Mouse (Mus musculus): ENCODE data around the gene Ssc4d. TPM values are rescaled to one million over a fixed set of nuclear protein-coding genes. Genes with fewer than 3 reads are reported as not detected.

Gene Ssc4d
- 1.8 TPM for polyA plus RNA-seq (2015; fragmentation: Illumina TruSeq; extraction: RNeasy Lipid Tissue Mini Kit (QIAGEN cat#74804); ENCODE audit: insufficient read depth, low replicate concordance)

DNA sequence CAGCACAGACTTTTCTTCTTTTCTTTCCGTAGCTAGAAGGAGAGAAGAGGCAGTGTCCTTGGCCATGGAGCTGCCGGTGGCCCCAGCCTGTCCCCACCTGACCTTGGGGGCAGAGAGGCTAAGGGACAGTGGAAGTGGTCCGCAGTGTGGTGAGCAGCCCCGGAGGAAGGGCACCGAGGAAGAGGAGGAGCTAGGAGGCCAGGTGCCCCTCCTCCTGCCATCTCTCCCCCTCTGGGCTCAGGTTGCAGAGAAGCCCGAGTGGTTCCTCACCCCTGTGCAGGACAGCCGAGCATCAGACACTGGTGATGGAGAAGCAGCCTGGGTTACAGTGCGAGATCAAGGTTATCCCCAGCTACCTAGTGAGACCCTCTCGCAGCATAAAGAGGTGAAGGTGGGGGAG is at the start of gene Ssc4d:
TSS of gene Ssc4d (minus strand) at position 167 of the 400 bp plus-strand sequence.

DNA sequence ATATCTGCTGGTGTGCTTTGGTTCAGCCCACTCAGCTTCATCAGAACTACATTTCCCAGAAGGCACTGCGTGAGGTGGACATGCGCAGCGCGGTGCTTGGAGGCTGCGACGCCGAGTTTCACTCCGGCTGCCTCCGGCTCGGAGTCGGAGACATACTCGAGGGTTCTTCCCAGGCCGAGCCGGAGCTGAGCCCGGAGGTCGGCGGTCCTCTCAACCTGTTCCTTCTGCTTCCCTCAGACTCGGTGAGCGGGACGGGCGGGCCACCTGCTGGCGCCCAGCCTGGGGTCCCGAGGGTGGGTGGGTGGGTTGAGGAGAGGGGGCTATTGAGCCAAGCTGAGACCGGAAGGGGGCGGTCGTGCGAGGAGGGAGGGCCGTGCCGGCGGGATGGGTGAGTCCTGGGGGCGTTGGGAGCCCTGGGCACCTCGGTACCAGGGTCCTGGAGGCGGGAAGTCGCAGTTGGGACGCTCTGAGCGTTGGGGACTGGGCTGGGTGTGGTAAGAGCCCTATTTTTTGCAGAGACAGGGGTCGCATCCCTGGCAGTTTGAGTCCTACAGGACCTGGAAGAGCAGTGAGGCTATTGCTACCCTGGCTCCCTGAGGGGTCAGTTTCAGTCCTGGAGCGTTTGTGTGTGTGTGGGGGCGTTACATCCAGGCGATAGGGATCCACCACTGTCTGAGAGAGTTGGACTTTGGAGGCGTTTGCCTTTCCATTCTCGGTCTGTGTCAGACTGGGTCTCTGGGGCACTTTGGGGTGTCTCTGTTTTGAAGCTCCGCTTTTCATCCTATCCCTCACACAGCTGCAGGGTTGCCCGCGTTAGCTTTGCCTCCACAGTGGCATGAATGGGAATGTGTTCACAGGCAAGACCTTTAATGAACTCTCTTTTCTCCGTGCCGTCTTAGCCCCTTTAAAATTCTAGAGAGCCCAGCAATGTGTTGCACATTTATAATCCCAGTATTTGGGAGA is 20.7 kb upstream of the Ssc4d start, which contains the start of gene Dtx2:
TSS of gene Dtx2 (plus strand) at position 76 of the 963 bp plus-strand sequence.

DNA sequence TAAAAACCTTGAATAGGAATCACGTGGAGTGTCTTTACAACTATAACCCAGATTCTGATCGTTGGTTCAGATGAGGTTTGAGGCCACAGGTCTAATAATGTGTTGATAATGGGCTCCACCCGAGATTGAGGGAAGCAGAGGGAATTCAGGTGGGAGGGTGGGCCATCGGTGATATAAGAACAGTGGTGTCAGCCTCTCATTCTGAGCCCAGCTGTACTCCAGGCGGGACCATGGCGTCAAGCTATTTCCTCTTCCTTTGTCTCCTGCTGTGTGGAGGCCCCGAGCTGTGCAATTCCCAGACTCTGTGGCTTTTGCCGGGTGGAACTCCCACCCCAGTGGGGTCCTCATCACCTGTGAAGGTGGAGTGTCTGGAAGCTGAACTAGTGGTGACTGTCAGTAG is 5.6 kb upstream of the Ssc4d start, which contains the start of gene Zp3:
TSS of gene Zp3 (plus strand) at position 196 of the 400 bp plus-strand sequence.

DNA sequence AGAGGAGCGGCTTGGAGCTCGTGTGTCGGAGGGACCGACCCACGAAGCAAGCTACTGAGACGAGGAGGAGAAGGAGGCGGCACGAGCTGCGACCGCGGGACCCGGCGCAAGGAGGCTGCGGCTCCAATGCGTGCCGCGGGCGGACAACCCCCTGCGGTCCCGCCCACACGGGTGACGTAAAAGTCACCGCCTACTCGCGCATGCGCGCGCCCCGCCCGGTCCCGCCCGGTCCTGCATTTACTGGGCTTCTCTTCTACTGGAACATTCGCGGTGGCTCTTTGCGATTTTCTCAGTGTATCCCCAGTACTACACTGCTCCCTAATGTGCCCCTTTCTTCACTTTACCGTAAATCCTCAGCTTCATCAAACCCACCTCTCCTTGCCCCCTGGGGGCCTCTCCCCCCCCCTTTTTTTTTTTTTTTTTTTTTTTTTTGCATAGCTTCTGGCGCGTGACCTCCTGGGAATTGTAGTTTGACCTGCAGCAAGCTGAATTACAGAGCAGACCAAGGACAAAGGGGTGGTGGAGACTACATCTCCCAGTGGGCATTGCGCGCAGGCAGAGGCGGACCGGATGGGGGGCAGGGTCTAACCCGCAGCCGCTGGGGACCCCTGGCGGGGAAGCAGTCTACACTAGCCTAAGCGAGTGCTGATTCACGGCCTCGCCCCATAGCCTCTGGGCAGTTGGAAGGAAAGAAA is 39.7 kb downstream of the Ssc4d start, which contains the start of gene Ywhag:
TSS of gene Ywhag (minus strand) at position 136 of the 695 bp plus-strand sequence.

Other genes with a start within 250 kb of the Ssc4d start
- gene Tmem120a, start 230.1 kb downstream of the Ssc4d start, polyA plus RNA-seq (2015; fragmentation: Illumina TruSeq; extraction: RNeasy Lipid Tissue Mini Kit (QIAGEN cat#74804); ENCODE audit: insufficient read depth, low replicate concordance) = 8.9 TPM
- gene Styxl1, start 196.1 kb downstream of the Ssc4d start, polyA plus RNA-seq (2015; fragmentation: Illumina TruSeq; extraction: RNeasy Lipid Tissue Mini Kit (QIAGEN cat#74804); ENCODE audit: insufficient read depth, low replicate concordance) = 0.43 TPM
- 139 TPM for gene Mdh2, start 196.1 kb downstream of the Ssc4d start, polyA plus RNA-seq (2015; fragmentation: Illumina TruSeq; extraction: RNeasy Lipid Tissue Mini Kit (QIAGEN cat#74804); ENCODE audit: insufficient read depth, low replicate concordance)
- gene Srrm3, start 167.6 kb downstream of the Ssc4d start, polyA plus RNA-seq (2015; fragmentation: Illumina TruSeq; extraction: RNeasy Lipid Tissue Mini Kit (QIAGEN cat#74804); ENCODE audit: insufficient read depth, low replicate concordance) = not detected
- 4.7 TPM for gene Hspb1, start 86.6 kb downstream of the Ssc4d start, polyA plus RNA-seq (2015; fragmentation: Illumina TruSeq; extraction: RNeasy Lipid Tissue Mini Kit (QIAGEN cat#74804); ENCODE audit: insufficient read depth, low replicate concordance)
- gene Ywhag, start 39.9 kb downstream of the Ssc4d start, polyA plus RNA-seq (2015; fragmentation: Illumina TruSeq; extraction: RNeasy Lipid Tissue Mini Kit (QIAGEN cat#74804); ENCODE audit: insufficient read depth, low replicate concordance) = 66.9 TPM
- not detected for gene Zp3, start 5.6 kb upstream of the Ssc4d start, polyA plus RNA-seq (2015; fragmentation: Illumina TruSeq; extraction: RNeasy Lipid Tissue Mini Kit (QIAGEN cat#74804); ENCODE audit: insufficient read depth, low replicate concordance)
- 8.0 TPM for gene Dtx2, start 20.3 kb upstream of the Ssc4d start, polyA plus RNA-seq (2015; fragmentation: Illumina TruSeq; extraction: RNeasy Lipid Tissue Mini Kit (QIAGEN cat#74804); ENCODE audit: insufficient read depth, low replicate concordance)
- gene Upk3b, start 64.0 kb upstream of the Ssc4d start, polyA plus RNA-seq (2015; fragmentation: Illumina TruSeq; extraction: RNeasy Lipid Tissue Mini Kit (QIAGEN cat#74804); ENCODE audit: insufficient read depth, low replicate concordance) = 2.3 TPM
- gene Upk3bl, start 80.0 kb upstream of the Ssc4d start, polyA plus RNA-seq (2015; fragmentation: Illumina TruSeq; extraction: RNeasy Lipid Tissue Mini Kit (QIAGEN cat#74804); ENCODE audit: insufficient read depth, low replicate concordance) = not detected
- 30.2 TPM for gene Rasa4, start 109.4 kb upstream of the Ssc4d start, polyA plus RNA-seq (2015; fragmentation: Illumina TruSeq; extraction: RNeasy Lipid Tissue Mini Kit (QIAGEN cat#74804); ENCODE audit: insufficient read depth, low replicate concordance)
- 43.7 TPM for gene Polr2j, start 142.1 kb upstream of the Ssc4d start, polyA plus RNA-seq (2015; fragmentation: Illumina TruSeq; extraction: RNeasy Lipid Tissue Mini Kit (QIAGEN cat#74804); ENCODE audit: insufficient read depth, low replicate concordance)
- gene Lrwd1, start 161.5 kb upstream of the Ssc4d start, polyA plus RNA-seq (2015; fragmentation: Illumina TruSeq; extraction: RNeasy Lipid Tissue Mini Kit (QIAGEN cat#74804); ENCODE audit: insufficient read depth, low replicate concordance) = 14.6 TPM
- gene Alkbh4, start 161.6 kb upstream of the Ssc4d start, polyA plus RNA-seq (2015; fragmentation: Illumina TruSeq; extraction: RNeasy Lipid Tissue Mini Kit (QIAGEN cat#74804); ENCODE audit: insufficient read depth, low replicate concordance) = 8.5 TPM
- 51.7 TPM for gene Orai2, start 196.2 kb upstream of the Ssc4d start, polyA plus RNA-seq (2015; fragmentation: Illumina TruSeq; extraction: RNeasy Lipid Tissue Mini Kit (QIAGEN cat#74804); ENCODE audit: insufficient read depth, low replicate concordance)
- gene Prkrip1, start 224.4 kb upstream of the Ssc4d start, polyA plus RNA-seq (2015; fragmentation: Illumina TruSeq; extraction: RNeasy Lipid Tissue Mini Kit (QIAGEN cat#74804); ENCODE audit: insufficient read depth, low replicate concordance) = 18.4 TPM

Data from spleen, adult 10 weeks (tissue).